Mouse (Mus musculus) lung, embryonic 16.5 days (tissue): ENCODE measurements around the gene Megf11. TPM values are rescaled to one million over a fixed set of nuclear protein-coding genes. Genes with fewer than 3 reads are reported as not detected.

Experiments
- ATAC-seq: fragments of 200-750 bp; cut with Nextera tagmentation; 2 replicates; pipeline ENCODE4 v1.8.0; 2017; ENCODE audit warnings: low read depth, mild to moderate bottlenecking, moderate library complexity
- H3K27ac ChIP-seq: fragments of 300-500 bp; sonication (generic); 2 replicates; pipeline ENCODE4 v1.5.1; 2014; ENCODE audit warnings: mild to moderate bottlenecking, control low read depth, low read length
- H3K27me3 ChIP-seq: fragments of 300-500 bp; sonication (generic); 2 replicates; pipeline ENCODE4 v1.6.1; 2014; ENCODE audit warnings: low read depth, low read length, mixed read lengths; ENCODE audit not compliant: control insufficient read depth, insufficient read depth
- H3K36me3 ChIP-seq: fragments of 300-500 bp; sonication (generic); 2 replicates; pipeline ENCODE4 v1.6.1; 2014; ENCODE audit warnings: low read length; ENCODE audit not compliant: control insufficient read depth, insufficient read depth
- H3K4me1 ChIP-seq: fragments of 300-500 bp; sonication (generic); replicated peaks from 2 replicates; pipeline ENCODE4 v1.6.1; 2014; ENCODE audit warnings: low read length, mixed read lengths; ENCODE audit not compliant: control insufficient read depth, insufficient read depth
- H3K4me2 ChIP-seq: fragments of 300-500 bp; sonication (generic); 2 replicates; pipeline ENCODE4 v1.6.1; 2014; ENCODE audit warnings: low read depth, low read length, control low read depth
- H3K4me3 ChIP-seq: fragments of 300-500 bp; sonication (generic); 2 replicates; pipeline ENCODE4 v1.5.1; 2014; ENCODE audit warnings: mild to moderate bottlenecking, low read length, control low read depth
- H3K9ac ChIP-seq: fragments of 300-500 bp; sonication (generic); 2 replicates; pipeline ENCODE4 v1.6.1; 2014; ENCODE audit warnings: low read length, control low read depth
- H3K9me3 ChIP-seq: fragments of 300-500 bp; sonication (generic); 2 replicates; pipeline ENCODE4 v1.6.1; 2016; ENCODE audit warnings: low read length; ENCODE audit not compliant: control insufficient read depth
- WGBS: fragments of 180-500 bp; shearing (Covaris S2); extraction: QIAGEN DNeasy Blood & Tissue Kit; methylation state at CpG from one replicate; pipeline ENCODE4 v1.1.7; 2014; 5-methylcytosine and 5-hydroxymethylcytosine counted together
- polyA plus RNA-seq: library from polyadenylated mRNA; unstranded; fragments of >200 nt; fragmentation: Nextera tagmentation; extraction: Ambion mirVana; gene quantifications from 2 replicates; pipeline ENCODE4 v1.2.1, GENCODE M21; 2015

The Megf11 gene
- polyA plus RNA-seq, 1 experiment from 2014 or later, result 1.2 TPM

DNA sequence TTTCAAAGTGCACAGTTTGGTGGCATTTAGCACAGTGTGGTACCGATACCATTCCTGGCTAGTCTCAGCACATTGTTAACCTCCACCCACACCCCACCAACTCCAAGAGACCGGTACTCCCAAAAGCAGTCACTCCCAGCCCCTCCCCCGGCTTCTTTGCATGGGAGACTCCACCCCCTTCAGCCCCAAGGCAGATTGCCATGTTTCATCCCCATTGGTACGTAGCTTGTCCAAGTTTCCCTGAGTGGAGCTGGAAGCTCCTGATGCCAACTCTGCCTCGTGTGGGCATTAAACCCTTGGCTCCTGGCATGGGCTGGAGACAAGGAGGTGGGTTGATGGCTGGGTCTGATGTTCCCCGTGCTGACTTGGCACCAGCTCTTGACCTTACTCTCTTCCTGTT lies 129.4 kb downstream of the Megf11 start:
- ATAC-seq, result no peak
- H3K4me2 ChIP-seq, result no peak overlapping the region
- no peak overlapping the region for H3K4me3 ChIP-seq
- H3K36me3 ChIP-seq, result no peaks in the 10 kb centered on the region
- H3K27ac ChIP-seq, result no peak overlapping the region
- H3K9ac ChIP-seq, result no peak overlapping the region
- no peaks in the 10 kb centered on the region for H3K9me3 ChIP-seq
- 49% methylated on average over 6 of the region's 6 CpGs for WGBS
- H3K27me3 ChIP-seq, result no peaks in the 10 kb centered on the region
- H3K4me1 ChIP-seq, result no peaks in the 10 kb centered on the region

DNA sequence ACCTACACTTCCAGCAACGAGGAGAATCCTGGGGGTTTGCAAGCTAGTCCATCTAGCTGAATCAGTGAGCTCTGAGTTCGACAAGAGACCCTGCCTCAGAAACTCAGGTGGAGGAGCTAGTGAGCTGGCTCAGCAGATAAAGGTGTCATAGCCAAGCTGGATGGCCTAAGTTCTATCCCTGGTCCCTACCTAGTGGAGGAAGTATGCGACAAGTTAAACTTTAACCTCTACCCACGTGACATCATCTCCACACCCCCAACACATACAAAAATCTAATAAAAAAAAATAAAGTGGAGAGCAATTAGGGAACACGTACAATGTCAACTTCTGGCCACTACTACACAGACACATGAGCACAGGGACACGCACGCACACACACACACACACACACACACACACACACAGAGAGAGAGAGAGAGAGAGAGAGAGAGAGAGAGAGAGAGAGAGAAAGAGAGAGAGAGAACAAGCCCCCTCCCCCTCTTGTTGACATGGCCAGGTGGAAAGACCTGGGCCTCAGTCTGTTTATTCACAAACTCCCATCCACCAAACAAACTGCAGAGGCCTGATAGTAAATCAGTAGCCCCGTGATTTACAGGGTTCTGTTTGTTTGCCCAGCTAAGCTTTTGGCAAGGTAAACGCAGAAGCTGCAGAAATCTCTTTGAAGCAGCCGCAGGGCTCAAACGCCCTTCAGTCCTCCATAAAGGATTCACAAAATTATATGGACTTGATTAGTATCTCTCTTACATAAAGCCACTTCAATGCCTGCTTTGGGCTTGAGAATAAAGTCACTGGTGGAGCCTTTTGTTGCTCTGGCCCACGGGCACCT lies 134.7 kb downstream of the Megf11 start:
- ATAC-seq, result no peak
- Histone ChIP-seq H3K4me1 (no peaks in the 10 kb centered on the region), H3K9ac (no peak overlapping the region)

GRCm38 (mm10) chr9:64520747-64521283 lies 135.4 kb downstream of the Megf11 start:
- Histone ChIP-seq H3K4me2 (no peak overlapping the region), H3K9ac (no peak overlapping the region), H3K4me3 (no peak overlapping the region), H3K27me3 (no peaks in the 10 kb centered on the region), H3K36me3 (no peaks in the 10 kb centered on the region), H3K4me1 (no peaks in the 10 kb centered on the region), H3K9me3 (no peaks in the 10 kb centered on the region), H3K27ac (no peak overlapping the region)
- ATAC-seq, result no peak
- WGBS, result 57% methylated on average over 4 of the region's 4 CpGs

More for the DNA sequence above, 134.7 kb downstream of the Megf11 start:
- H3K27me3 ChIP-seq, result no peaks in the 10 kb centered on the region
- 51% methylated on average over 12 of the region's 12 CpGs for WGBS
- no peak overlapping the region for H3K4me2 ChIP-seq
- no peaks in the 10 kb centered on the region for H3K36me3 ChIP-seq
- H3K27ac ChIP-seq, result no peak overlapping the region
- H3K9me3 ChIP-seq, result no peaks in the 10 kb centered on the region
- no peak overlapping the region for H3K4me3 ChIP-seq

DNA sequence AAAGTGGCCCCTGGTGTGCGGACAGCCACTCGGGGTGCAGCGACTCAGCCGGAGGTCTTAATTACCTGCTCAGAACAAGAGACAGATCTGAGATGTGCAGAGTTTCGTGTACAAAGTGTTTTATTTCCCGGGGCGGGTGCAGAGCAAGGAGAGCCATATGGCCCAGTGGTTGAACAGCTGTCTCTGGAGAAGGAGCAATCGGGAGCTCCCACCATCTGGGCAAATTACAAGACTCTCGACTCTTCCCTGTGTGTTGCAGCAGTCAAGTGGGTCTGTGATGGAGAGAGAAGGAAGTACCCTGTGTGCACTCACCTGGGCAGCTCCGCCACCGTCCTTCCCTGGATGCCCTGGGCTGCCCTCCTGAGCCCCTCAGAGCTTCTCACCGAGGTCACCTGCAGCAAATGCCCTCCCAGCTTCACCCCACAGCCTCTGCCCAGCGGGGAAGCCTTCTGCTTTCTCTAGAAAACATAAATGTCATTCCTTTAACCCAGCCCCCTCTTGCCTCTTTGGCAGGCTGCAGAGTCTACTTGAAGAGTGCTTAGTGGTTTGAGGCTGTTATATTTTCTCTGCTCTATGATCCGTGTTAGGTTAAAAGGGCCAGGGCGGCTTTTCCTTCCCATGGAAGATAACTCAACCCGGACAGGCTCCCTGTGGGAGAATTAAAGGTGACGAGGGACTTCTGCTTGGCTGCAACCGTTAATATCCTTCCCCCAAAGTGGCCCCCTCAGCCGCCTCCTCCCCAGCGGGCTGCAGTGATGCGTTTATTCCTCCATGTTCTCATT lies 138.0 kb downstream of the Megf11 start:
- Histone ChIP-seq H3K4me1 (no peaks in the 10 kb centered on the region), H3K9me3 (no peaks in the 10 kb centered on the region), H3K36me3 (no peaks in the 10 kb centered on the region), H3K27me3 (no peaks in the 10 kb centered on the region), H3K27ac (no peak overlapping the region), H3K4me3 (no peak overlapping the region), H3K4me2 (no peak overlapping the region), H3K9ac (no peak overlapping the region)
- 51% methylated on average over 21 of the region's 21 CpGs for WGBS
- ATAC-seq, result no peak

GRCm38 (mm10) chr9:64528061-64528460 lies 142.6 kb downstream of the Megf11 start:
- Histone ChIP-seq H3K27ac (no peak overlapping the region), H3K9me3 (no peaks in the 10 kb centered on the region), H3K4me1 (no peaks in the 10 kb centered on the region), H3K9ac (no peak overlapping the region), H3K36me3 (no peaks in the 10 kb centered on the region), H3K27me3 (no peaks in the 10 kb centered on the region), H3K4me3 (no peak overlapping the region), H3K4me2 (no peak overlapping the region)
- ATAC-seq, result no peak
- 85% methylated on average over 7 of the region's 7 CpGs for WGBS

- H3K9me3 ChIP-seq, result no peaks in the 10 kb centered on the region
- no peak overlapping the region for H3K27ac ChIP-seq
- 54% methylated on average over 2 of the region's 2 CpGs for WGBS
- no peaks in the 10 kb centered on the region for H3K36me3 ChIP-seq
- no peaks in the 10 kb centered on the region for H3K27me3 ChIP-seq
- no peak overlapping the region for H3K4me2 ChIP-seq
- H3K9ac ChIP-seq, result no peak overlapping the region
- H3K4me3 ChIP-seq, result no peak overlapping the region
- no peak for ATAC-seq
- H3K4me1 ChIP-seq, result no peaks in the 10 kb centered on the region
These were observed 143.2 kb downstream of the Megf11 start for GRCm38 (mm10) chr9:64528595-64528994.

- H3K27me3 ChIP-seq, result no peaks in the 10 kb centered on the region
- H3K9ac ChIP-seq, result no peak overlapping the region
- H3K4me1 ChIP-seq, result no peaks in the 10 kb centered on the region
- 62% methylated on average over 3 of the region's 3 CpGs for WGBS
- no peak overlapping the region for H3K27ac ChIP-seq
- no peaks in the 10 kb centered on the region for H3K36me3 ChIP-seq
- H3K9me3 ChIP-seq, result no peaks in the 10 kb centered on the region
- ATAC-seq, result no peak
- no peak overlapping the region for H3K4me2 ChIP-seq
- H3K4me3 ChIP-seq, result no peak overlapping the region
These were observed 146.5 kb downstream of the Megf11 start for GRCm38 (mm10) chr9:64531935-64532334.

- H3K4me3 ChIP-seq, result no peak overlapping the region
- no peak overlapping the region for H3K4me2 ChIP-seq
- H3K9ac ChIP-seq, result no peak overlapping the region
- H3K9me3 ChIP-seq, result no peaks in the 10 kb centered on the region
- WGBS, result 46% methylated on average over 4 of the region's 4 CpGs
- H3K4me1 ChIP-seq, result no peaks in the 10 kb centered on the region
- no peaks in the 10 kb centered on the region for H3K36me3 ChIP-seq
- ATAC-seq, result no peak
- no peak overlapping the region for H3K27ac ChIP-seq
- no peaks in the 10 kb centered on the region for H3K27me3 ChIP-seq
These were observed 147.4 kb downstream of the Megf11 start for GRCm38 (mm10) chr9:64532711-64533242.

DNA sequence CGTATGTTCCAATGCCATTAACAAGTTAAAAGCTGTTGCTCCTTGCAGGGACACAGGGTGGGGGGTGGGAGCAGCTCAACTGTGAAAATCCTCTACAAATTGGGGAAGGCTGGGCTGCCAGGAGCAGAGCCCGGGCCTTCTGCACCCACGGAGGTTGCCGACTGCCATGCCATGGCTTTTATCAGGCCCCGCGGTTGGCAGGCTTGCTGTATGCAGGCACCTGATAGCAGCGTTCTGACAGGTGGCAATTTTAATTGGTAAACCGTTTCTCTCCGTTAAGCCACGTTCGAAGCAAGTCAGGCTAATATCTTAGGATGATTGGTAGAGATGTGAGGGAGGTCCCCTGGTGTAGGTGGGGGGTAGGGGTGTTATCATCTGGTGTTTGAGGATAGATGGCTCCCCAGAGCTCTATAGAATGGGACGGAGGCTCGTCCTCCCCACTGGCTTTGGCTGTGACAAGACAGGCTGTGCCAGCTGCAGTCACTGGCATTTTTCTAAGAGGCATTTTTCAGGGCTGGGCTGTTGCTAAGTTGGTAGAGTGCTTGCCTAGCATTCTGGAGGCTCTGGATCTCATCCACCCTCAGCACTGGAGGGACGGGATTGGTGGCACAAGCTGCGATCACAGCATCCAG lies 148.2 kb downstream of the Megf11 start:
- no peak overlapping the region for H3K4me2 ChIP-seq
- no peak overlapping the region for H3K27ac ChIP-seq
- 31% methylated on average over 15 of the region's 15 CpGs for WGBS
- no peak for ATAC-seq
- H3K27me3 ChIP-seq, result no peaks in the 10 kb centered on the region
- H3K9me3 ChIP-seq, result no peaks in the 10 kb centered on the region
- no peaks in the 10 kb centered on the region for H3K4me1 ChIP-seq
- H3K36me3 ChIP-seq, result no peaks in the 10 kb centered on the region
- no peak overlapping the region for H3K4me3 ChIP-seq
- H3K9ac ChIP-seq, result no peak overlapping the region
